Mouse (Mus musculus): ENCODE measurements around the gene S100z. TPM values are rescaled to one million over a fixed set of nuclear protein-coding genes. Genes with fewer than 3 reads are reported as not detected.

The S100z gene
- polyA plus RNA-seq, 3 experiments from 2014 or later, result not detected

- ATAC-seq, result no peak
Measured at GRCm38 (mm10) chr13:95444824-95445223, 33.7 kb downstream of the S100z start, which contains the start of gene Crhbp. Crhbp (minus strand) TSS chr13:95444924.

GRCm38 (mm10) chr13:95444291-95444690 is 34.2 kb downstream of the S100z start:
- ATAC-seq, result no peak

GRCm38 (mm10) chr13:95443376-95444233 is 34.9 kb downstream of the S100z start:
- ATAC-seq, result no peak

- ATAC-seq, result no peak
Measured at GRCm38 (mm10) chr13:95442901-95443300, 35.6 kb downstream of the S100z start.

GRCm38 (mm10) chr13:95439569-95439968 is 39.0 kb downstream of the S100z start:
- no peak for ATAC-seq

- no peak for ATAC-seq
Measured at GRCm38 (mm10) chr13:95431760-95432159, 46.8 kb downstream of the S100z start.

- no peak for ATAC-seq
Measured at GRCm38 (mm10) chr13:95427499-95427898, 51.0 kb downstream of the S100z start.

Other genes with a start within 250 kb of the S100z start
- gene Pde8b, start 228.4 kb downstream of the S100z start, polyA plus RNA-seq (2017; shearing (Covaris generic)), result 1 to 10 TPM in 2 of 3 experiments, under 1 TPM in 1; 0.29 to 1.6 (median 1.5) TPM
- gene Zbed3, start 155.1 kb downstream of the S100z start, polyA plus RNA-seq (2017; shearing (Covaris generic)), result 1 to 10 TPM; 1.2 to 3.7 (median 2.5) TPM
- 10 to 100 TPM; 11.3 to 13.2 (median 11.9) TPM for gene Aggf1, start 103.4 kb downstream of the S100z start, polyA plus RNA-seq (2017; shearing (Covaris generic))
- not detected for gene Crhbp, start 33.8 kb downstream of the S100z start, polyA plus RNA-seq (2017; shearing (Covaris generic))
- gene F2rl1, start 46.5 kb upstream of the S100z start, polyA plus RNA-seq (2017; shearing (Covaris generic)), result 10 to 100 TPM; 11.0 to 24.6 (median 12.1) TPM
- 10 to 100 TPM; 34.3 TPM for gene F2r, start 139.8 kb upstream of the S100z start, polyA plus RNA-seq (2017; shearing (Covaris generic))
- 10 to 100 TPM in 1 of 3 experiments, 1 to 10 TPM in 2; 4.1 to 15.3 (median 4.7) TPM for gene F2rl2, start 218.1 kb upstream of the S100z start, polyA plus RNA-seq (2017; shearing (Covaris generic))

All from inflammation-experienced regulatory T-cells, adult 6 months (primary cell).